Mouse (Mus musculus) limb, embryonic 10.5 days (tissue): ENCODE data around the gene Hacd1. TPM values are rescaled to one million over a fixed set of nuclear protein-coding genes. Genes with fewer than 3 reads are reported as not detected.

Experiments used
- DNase-seq: peaks from one replicate; pipeline ENCODE4 v3.0.0-alpha.2; 2017; ENCODE audit warnings: low spot score
- H3K27ac ChIP-seq: fragments of 300-500 bp; sonication (generic); 2 replicates; pipeline ENCODE4 v1.5.1; 2016; ENCODE audit warnings: mild to moderate bottlenecking
- H3K27me3 ChIP-seq: fragments of 300-500 bp; sonication (generic); 2 replicates; pipeline ENCODE4 v1.6.1; 2016; ENCODE audit warnings: low read depth, mild to moderate bottlenecking; ENCODE audit not compliant: poor library complexity, severe bottlenecking
- H3K36me3 ChIP-seq: fragments of 300-500 bp; sonication (generic); 2 replicates; pipeline ENCODE4 v1.6.1; 2016; ENCODE audit warnings: mild to moderate bottlenecking, moderate library complexity
- H3K4me1 ChIP-seq: fragments of 300-500 bp; sonication (generic); 2 replicates; pipeline ENCODE4 v1.6.1; 2016
- H3K4me3 ChIP-seq: fragments of 300-500 bp; sonication (generic); 2 replicates; pipeline ENCODE4 v1.5.1; 2016; ENCODE audit warnings: mild to moderate bottlenecking, moderate library complexity
- H3K9me3 ChIP-seq: fragments of 300-500 bp; sonication (generic); replicated peaks from 2 replicates; pipeline ENCODE4 v1.6.1; 2016; ENCODE audit warnings: mild to moderate bottlenecking
- WGBS: fragments of 180-500 bp; shearing (Covaris S2); methylation state at CpG from one replicate; pipeline ENCODE4 v1.1.7; 2016; 5-methylcytosine and 5-hydroxymethylcytosine counted together
- polyA plus RNA-seq: library from polyadenylated mRNA; unstranded; fragments of >200 nt; fragmentation: Nextera tagmentation; extraction: Ambion mirVana; gene quantifications from 2 replicates; pipeline ENCODE4 v1.2.1, GENCODE M21; 2016

Gene Hacd1
- polyA plus RNA-seq, 1 experiment from 2014 or later, result 43.3 TPM

GRCm38 (mm10) chr2:14054716-14055115, 1.2 kb downstream of the Hacd1 start:
- H3K4me3 ChIP-seq, result peak overlapping the region; percentile 69
- H3K4me1 ChIP-seq, result peaks cover 9% of the 10 kb centered on the region
- no peak for DNase-seq
- H3K36me3 ChIP-seq, result no peaks in the 10 kb centered on the region
- no peaks in the 10 kb centered on the region for H3K9me3 ChIP-seq
- 2% methylated on average over 6 of the region's 6 CpGs for WGBS
- H3K27ac ChIP-seq, result peak overlapping the region; percentile 91
- H3K27me3 ChIP-seq, result no peaks in the 10 kb centered on the region

GRCm38 (mm10) chr2:14054163-14054562, 1.8 kb downstream of the Hacd1 start:
- Histone ChIP-seq H3K9me3 (no peaks in the 10 kb centered on the region), H3K27ac (no peak overlapping the region), H3K27me3 (no peaks in the 10 kb centered on the region), H3K4me3 (no peak overlapping the region), H3K4me1 (peaks cover 9% of the 10 kb centered on the region), H3K36me3 (no peaks in the 10 kb centered on the region)
- WGBS, result 55% methylated on average over 3 of the region's 3 CpGs
- no peak for DNase-seq

GRCm38 (mm10) chr2:14053618-14054017, 2.3 kb downstream of the Hacd1 start:
- no peak overlapping the region for H3K4me3 ChIP-seq
- no peak overlapping the region for H3K27ac ChIP-seq

GRCm38 (mm10) chr2:14048808-14049207, 7.1 kb downstream of the Hacd1 start:
- Histone ChIP-seq H3K27ac (no peak overlapping the region), H3K4me3 (no peak overlapping the region), H3K27me3 (no peaks in the 10 kb centered on the region), H3K9me3 (no peaks in the 10 kb centered on the region), H3K4me1 (no peaks in the 10 kb centered on the region), H3K36me3 (no peaks in the 10 kb centered on the region)
- DNase-seq, result no peak
- WGBS, result 76% methylated on average over 5 of the region's 5 CpGs

More at GRCm38 (mm10) chr2:14053618-14054017, 2.3 kb downstream of the Hacd1 start:
- peaks cover 9% of the 10 kb centered on the region for H3K4me1 ChIP-seq
- DNase-seq, result no peak
- no peaks in the 10 kb centered on the region for H3K36me3 ChIP-seq
- WGBS, result 69% methylated on average over 3 of the region's 3 CpGs
- H3K9me3 ChIP-seq, result no peaks in the 10 kb centered on the region
- H3K27me3 ChIP-seq, result no peaks in the 10 kb centered on the region

- H3K9me3 ChIP-seq, result no peaks in the 10 kb centered on the region
- no peak overlapping the region for H3K27ac ChIP-seq
- no peaks in the 10 kb centered on the region for H3K27me3 ChIP-seq
- DNase-seq, result peak; percentile 46
- H3K4me1 ChIP-seq, result no peaks in the 10 kb centered on the region
- H3K36me3 ChIP-seq, result no peaks in the 10 kb centered on the region
- no peak overlapping the region for H3K4me3 ChIP-seq
Measured at GRCm38 (mm10) chr2:14048381-14048780, 7.6 kb downstream of the Hacd1 start.

GRCm38 (mm10) chr2:14043577-14044170, 12.3 kb downstream of the Hacd1 start:
- H3K27ac ChIP-seq, result no peak overlapping the region
- peaks cover 11% of the 10 kb centered on the region; the same call in 1 of the 2 replicates for H3K36me3 ChIP-seq
- no peak overlapping the region for H3K4me3 ChIP-seq
- no peaks in the 10 kb centered on the region for H3K9me3 ChIP-seq
- DNase-seq, result no peak
- no peaks in the 10 kb centered on the region for H3K27me3 ChIP-seq
- WGBS, result 52% methylated on average over 9 of the region's 9 CpGs
- no peaks in the 10 kb centered on the region for H3K4me1 ChIP-seq

- Histone ChIP-seq H3K27ac (no peak overlapping the region), H3K27me3 (no peaks in the 10 kb centered on the region), H3K9me3 (no peaks in the 10 kb centered on the region), H3K4me1 (no peaks in the 10 kb centered on the region), H3K4me3 (no peak overlapping the region), H3K36me3 (peaks cover 11% of the 10 kb centered on the region; the same call in 1 of the 2 replicates)
- no peak for DNase-seq
- WGBS, result 86% methylated on average over 3 of the region's 3 CpGs
Measured at GRCm38 (mm10) chr2:14043011-14043410, 12.9 kb downstream of the Hacd1 start.

- no peaks in the 10 kb centered on the region for H3K27me3 ChIP-seq
- no peaks in the 10 kb centered on the region for H3K4me1 ChIP-seq
- H3K4me3 ChIP-seq, result no peak overlapping the region
- WGBS, result 96% methylated on average over 2 of the region's 2 CpGs
- H3K9me3 ChIP-seq, result no peaks in the 10 kb centered on the region
- no peak overlapping the region for H3K27ac ChIP-seq
- peaks cover 11% of the 10 kb centered on the region; the same call in 1 of the 2 replicates for H3K36me3 ChIP-seq
- no peak for DNase-seq
Measured at GRCm38 (mm10) chr2:14041249-14041648, 14.7 kb downstream of the Hacd1 start.

GRCm38 (mm10) chr2:14019228-14019627, 36.7 kb downstream of the Hacd1 start:
- no peak overlapping the region for H3K4me3 ChIP-seq
- no peak for DNase-seq
- WGBS, result 94% methylated on average over 1 of the region's 1 CpGs
- no peaks in the 10 kb centered on the region for H3K4me1 ChIP-seq
- no peaks in the 10 kb centered on the region for H3K9me3 ChIP-seq
- H3K36me3 ChIP-seq, result no peaks in the 10 kb centered on the region
- H3K27me3 ChIP-seq, result no peaks in the 10 kb centered on the region
- no peak overlapping the region for H3K27ac ChIP-seq

GRCm38 (mm10) chr2:14005121-14005520, 50.8 kb downstream of the Hacd1 start:
- H3K27ac ChIP-seq, result no peak overlapping the region
- no peak for DNase-seq
- no peak overlapping the region for H3K4me3 ChIP-seq
- H3K9me3 ChIP-seq, result no peaks in the 10 kb centered on the region
- H3K4me1 ChIP-seq, result no peaks in the 10 kb centered on the region
- H3K36me3 ChIP-seq, result no peaks in the 10 kb centered on the region
- H3K27me3 ChIP-seq, result no peaks in the 10 kb centered on the region
- WGBS, result 91% methylated on average over 1 of the region's 1 CpGs

- 90% methylated on average over 1 of the region's 1 CpGs for WGBS
- Histone ChIP-seq H3K4me1 (no peaks in the 10 kb centered on the region), H3K27me3 (no peaks in the 10 kb centered on the region), H3K27ac (no peak overlapping the region), H3K4me3 (no peak overlapping the region), H3K36me3 (no peaks in the 10 kb centered on the region), H3K9me3 (no peaks in the 10 kb centered on the region)
- no peak for DNase-seq
Measured at GRCm38 (mm10) chr2:13960136-13960535, 95.8 kb downstream of the Hacd1 start.

GRCm38 (mm10) chr2:13956463-13956862, 99.5 kb downstream of the Hacd1 start:
- no peaks in the 10 kb centered on the region for H3K27me3 ChIP-seq
- H3K27ac ChIP-seq, result no peak overlapping the region
- no peak for DNase-seq
- WGBS, result 55% methylated on average over 2 of the region's 2 CpGs
- no peaks in the 10 kb centered on the region for H3K9me3 ChIP-seq
- no peaks in the 10 kb centered on the region for H3K4me1 ChIP-seq
- H3K4me3 ChIP-seq, result no peak overlapping the region
- H3K36me3 ChIP-seq, result no peaks in the 10 kb centered on the region

- WGBS, result 52% methylated on average over 2 of the region's 2 CpGs
- H3K4me1 ChIP-seq, result no peaks in the 10 kb centered on the region
- H3K9me3 ChIP-seq, result no peaks in the 10 kb centered on the region
- no peak for DNase-seq
- H3K4me3 ChIP-seq, result no peak overlapping the region
- H3K27me3 ChIP-seq, result no peaks in the 10 kb centered on the region
- no peak overlapping the region for H3K27ac ChIP-seq
- no peaks in the 10 kb centered on the region for H3K36me3 ChIP-seq
Measured at GRCm38 (mm10) chr2:13938118-13938517, 117.8 kb downstream of the Hacd1 start.

GRCm38 (mm10) chr2:13935343-13935742, 120.6 kb downstream of the Hacd1 start:
- H3K27ac ChIP-seq, result no peak overlapping the region
- 85% methylated on average over 3 of the region's 3 CpGs for WGBS
- no peak for DNase-seq
- no peaks in the 10 kb centered on the region for H3K36me3 ChIP-seq
- no peaks in the 10 kb centered on the region for H3K27me3 ChIP-seq
- no peaks in the 10 kb centered on the region for H3K9me3 ChIP-seq
- H3K4me1 ChIP-seq, result no peaks in the 10 kb centered on the region
- no peak overlapping the region for H3K4me3 ChIP-seq
